Mouse (Mus musculus) adrenal gland, postnatal 25 days (tissue): ENCODE results near the gene Angptl4. TPM values are rescaled to one million over a fixed set of nuclear protein-coding genes. Genes with fewer than 3 reads are reported as not detected.
"Not testable (repeated sequence)": the region's sequence is repeated elsewhere in the genome, so short reads cannot be mapped to it uniquely, and the experiment has no call there.

Experiments
- DNase-seq: peaks from one replicate; pipeline ENCODE4 v3.0.0; 2021; ENCODE audit warnings: mixed read lengths
- total RNA-seq: library from RNA; stranded (reverse); gene quantifications from 2 replicates; pipeline ENCODE4 v1.2.3, GENCODE M21; 2021

The Angptl4 gene
- total RNA-seq, 1 experiment from 2014 or later = 50.0 TPM

- DNase-seq = peak; percentile 21
These were observed 25.4 kb downstream of the Angptl4 start for GRCm38 (mm10) chr17:33756108-33756790.

DNA sequence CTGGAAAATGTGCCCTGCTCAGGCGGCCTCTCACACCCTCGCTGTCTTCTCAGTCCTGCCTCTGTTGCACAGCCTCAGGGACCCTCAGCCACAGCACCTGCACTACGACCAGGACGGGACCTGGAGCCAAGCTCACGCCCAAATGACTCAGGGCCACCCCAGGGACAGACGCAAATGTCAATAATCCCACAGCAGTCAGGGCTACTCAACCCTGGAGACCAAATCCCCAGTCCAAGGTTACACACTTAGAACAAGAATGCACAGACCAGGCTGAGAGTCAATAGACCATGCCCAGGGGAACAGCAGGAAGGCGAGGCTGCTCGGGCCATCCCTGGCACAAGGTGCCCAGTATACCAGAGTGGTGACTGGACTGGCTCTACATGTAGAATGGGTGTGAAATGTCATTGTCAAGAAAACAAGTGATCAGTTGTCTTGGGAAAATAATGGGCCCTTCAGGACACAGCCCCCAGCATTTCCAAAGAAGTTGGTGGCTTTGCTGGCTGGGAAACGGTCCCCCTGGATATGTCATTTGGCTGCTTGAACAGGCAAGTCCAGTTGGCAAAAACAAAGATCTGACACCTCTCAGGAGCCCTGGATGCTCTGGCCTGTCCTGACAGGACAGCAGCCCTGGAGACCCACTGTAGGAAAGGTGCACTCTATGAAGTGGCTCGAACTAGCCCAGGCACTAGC, 26.1 kb downstream of the Angptl4 start:
- peak; percentile 62 for DNase-seq

DNA sequence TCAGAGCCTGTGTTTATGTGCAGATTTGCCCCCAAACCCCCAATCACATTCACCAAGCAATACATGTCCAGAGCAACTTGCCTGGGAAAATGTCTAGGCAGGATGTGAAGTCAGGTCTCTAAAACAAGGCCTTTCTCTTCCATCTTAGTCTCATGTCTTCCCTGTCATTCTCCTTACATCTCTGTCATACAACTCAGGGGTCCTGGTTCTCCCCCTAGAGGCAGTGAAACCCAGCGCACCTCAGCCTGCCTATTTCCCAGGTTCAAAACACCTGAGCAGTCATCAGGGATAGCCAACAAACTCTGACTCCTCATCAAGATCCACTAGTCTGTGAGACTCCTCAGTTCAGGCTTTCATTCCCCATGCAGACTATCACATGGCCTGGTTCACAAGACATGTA, 27.0 kb downstream of the Angptl4 start:
- DNase-seq = no peak

DNA sequence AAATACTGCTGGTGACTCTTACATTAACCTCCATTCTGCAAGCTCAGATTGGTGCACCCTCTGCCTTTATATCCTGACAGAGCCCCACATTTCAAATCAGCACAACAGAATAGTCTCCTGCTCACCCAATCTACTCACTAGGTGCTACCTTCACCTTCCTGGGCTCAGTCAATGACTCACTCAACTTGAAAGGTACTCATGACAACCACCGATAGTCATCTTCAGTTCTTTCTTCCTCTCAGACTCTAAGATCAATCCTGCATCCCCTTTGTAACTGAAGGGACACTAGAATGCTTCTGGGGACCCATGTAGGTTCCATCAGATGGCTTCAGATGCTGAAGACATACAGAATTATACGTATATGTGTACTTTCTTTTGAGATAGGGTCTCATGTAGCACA, 29.3 kb downstream of the Angptl4 start:
- DNase-seq = no peak

DNA sequence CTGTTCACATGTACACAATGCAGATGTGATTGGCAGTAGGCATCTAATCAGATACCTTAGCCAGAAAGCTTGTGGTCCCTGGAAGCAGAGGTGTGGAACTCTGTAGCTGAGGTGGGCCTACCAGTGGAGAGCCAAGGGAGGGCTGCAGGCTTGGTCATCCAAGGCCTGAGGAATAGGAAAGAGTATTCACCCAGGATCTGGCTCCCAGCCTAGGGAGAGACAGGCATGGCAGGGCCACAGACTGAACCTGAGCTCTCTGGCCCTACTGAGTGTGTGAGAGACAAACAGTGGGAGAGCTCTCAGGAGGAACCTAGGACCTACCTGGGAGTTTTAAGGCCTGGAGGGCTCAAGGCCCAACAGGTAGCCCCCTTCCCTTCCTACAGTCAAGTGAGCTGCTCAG, 30.4 kb downstream of the Angptl4 start:
- no peak for DNase-seq

DNA sequence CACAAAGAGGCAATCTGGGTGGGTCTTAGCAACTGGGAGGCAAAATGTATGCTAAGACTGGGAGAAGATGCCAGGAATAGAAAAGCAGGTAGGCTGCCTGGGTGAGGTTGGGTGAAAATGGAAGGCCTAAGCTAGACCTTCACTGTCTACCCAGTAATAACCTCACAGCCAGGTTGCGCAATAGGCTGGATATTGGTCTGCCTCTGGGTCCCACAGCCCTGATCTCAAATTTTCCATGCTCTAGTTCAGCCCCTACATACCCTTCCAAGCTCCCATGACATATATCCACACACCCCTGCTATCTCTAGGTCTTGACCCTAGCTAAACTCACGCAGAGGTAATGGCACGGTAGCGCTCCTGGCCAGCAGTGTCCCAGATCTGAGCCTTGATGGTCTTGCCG, 32.2 kb downstream of the Angptl4 start:
- peak; percentile 24 for DNase-seq

- DNase-seq = peak; percentile 30
These were observed 35.6 kb downstream of the Angptl4 start for GRCm38 (mm10) chr17:33746011-33746410.

DNA sequence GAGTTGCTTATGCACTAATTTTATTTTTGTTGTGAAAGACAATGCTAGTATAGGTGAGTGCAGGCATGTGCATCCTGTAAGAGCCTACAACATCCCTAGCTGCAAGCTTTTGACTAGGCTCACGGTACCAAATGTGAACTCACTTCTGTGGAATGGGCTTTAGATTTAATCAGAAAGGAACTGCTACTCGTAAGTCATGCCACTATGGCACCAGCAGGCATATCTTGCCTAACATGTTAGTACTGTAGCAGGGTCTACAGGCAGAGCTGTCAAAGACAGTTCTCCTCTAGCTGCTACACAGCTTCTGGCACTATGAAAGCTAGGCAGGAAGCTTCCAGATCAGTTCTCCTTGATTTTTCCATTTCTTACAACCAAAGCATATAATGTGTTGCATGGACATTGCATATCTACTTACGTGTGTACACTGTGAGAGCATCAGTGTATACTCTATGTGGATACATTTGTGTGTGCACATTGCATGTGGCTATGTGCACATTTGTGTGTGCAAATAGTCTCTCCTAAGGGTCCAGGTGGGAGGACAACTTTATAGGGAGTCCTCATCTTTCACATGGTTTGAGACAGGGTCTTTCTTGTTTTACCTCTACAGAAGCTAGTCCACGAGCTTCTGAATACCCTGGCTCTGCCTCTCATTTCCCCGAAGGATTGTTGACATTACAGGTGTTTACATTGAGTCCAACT, 36.8 kb downstream of the Angptl4 start:
- DNase-seq = no peak

- no peak for DNase-seq
These were observed 39.2 kb downstream of the Angptl4 start for GRCm38 (mm10) chr17:33742420-33742819.

DNA sequence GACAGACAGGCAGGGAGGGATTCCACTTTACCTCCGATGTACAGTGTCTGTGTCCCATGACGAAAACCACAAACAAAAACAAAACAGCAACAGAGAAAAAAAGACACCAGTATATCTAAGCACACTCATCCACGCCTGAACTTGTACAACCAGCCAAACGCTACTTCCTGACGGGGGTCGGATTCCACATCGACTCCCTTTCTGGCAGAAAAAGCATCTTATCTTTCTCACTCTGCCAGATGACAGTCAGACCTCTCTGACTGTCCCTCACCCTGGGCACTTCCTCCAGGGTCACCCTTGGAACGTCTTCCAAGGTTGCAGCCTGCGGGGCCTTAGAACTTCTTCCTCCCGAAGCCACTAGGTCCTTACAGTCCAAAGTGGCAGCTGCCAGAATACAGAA, 48.1 kb downstream of the Angptl4 start:
- DNase-seq = not testable (repeated sequence)

DNA sequence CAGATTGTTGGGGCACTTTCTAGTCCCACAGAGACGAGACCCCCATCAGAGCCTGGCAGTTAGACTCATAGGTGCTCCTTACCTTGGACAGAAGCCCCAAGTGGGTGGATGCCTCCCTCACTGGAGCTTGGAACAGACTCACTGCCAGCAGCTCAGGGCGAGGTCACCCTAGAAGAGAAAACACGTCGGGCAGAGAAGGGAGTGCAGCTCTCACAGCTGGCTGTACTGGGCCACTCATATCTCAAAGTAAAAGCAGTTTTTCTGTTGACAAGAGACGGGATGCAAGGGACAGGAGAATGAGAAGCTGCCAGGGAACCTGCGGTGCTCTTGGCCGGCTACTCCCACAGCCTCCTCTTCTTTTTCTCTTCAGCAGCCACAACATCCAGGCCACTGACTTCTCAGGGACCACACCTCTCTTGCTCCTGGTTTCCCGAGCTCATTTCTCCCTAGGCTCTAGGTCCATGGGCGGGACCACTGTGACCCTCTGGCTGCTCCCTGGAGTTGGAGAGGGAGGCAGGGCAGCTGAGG, 49.0 kb downstream of the Angptl4 start:
- not testable (repeated sequence) for DNase-seq

DNA sequence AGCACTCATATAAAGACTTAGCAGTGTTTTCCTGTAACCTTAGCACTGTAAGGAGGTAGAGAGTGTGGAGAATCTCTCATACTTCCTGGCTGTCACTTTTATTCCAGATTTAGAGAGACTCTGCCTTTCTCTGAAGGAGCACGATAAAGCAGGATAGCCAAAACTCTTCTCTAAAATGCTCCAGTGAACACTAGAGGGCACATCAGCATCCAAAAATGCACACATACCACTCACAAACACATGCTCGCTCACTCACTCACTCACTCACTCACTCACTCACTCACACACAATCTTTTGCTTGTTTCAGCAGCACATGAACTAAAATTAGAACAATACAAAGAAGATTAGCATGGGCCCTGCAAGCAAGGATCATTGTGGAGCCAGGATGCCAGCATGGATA, 52.4 kb downstream of the Angptl4 start:
- DNase-seq = no peak

GRCm38 (mm10) chr17:33728396-33728795, 53.2 kb downstream of the Angptl4 start:
- DNase-seq = no peak

Other genes with a start within 250 kb of the Angptl4 start
- 1.7 and 3.8 TPM in 2 replicates for gene Myo1f, start 226.1 kb downstream of the Angptl4 start, total RNA-seq
- gene Zfp414, start 152.7 kb downstream of the Angptl4 start, total RNA-seq = 41.1 and 49.7 TPM in 2 replicates
- gene Pram1, start 143.8 kb downstream of the Angptl4 start, total RNA-seq = 0.67 and 0.97 TPM in 2 replicates
- 202 and 208 TPM in 2 replicates for gene Hnrnpm, start 95.0 kb downstream of the Angptl4 start, total RNA-seq
- 113 and 117 TPM in 2 replicates for gene March2, start 63.2 kb downstream of the Angptl4 start, total RNA-seq
- 236 and 280 TPM in 2 replicates for gene Rab11b, start 21.3 kb downstream of the Angptl4 start, total RNA-seq
- gene Kank3, start 28.7 kb upstream of the Angptl4 start, total RNA-seq = 82.9 and 109 TPM in 2 replicates
- 1,302 and 1,448 TPM in 2 replicates for gene Rps28, start 42.7 kb upstream of the Angptl4 start, total RNA-seq
- 475 and 496 TPM in 2 replicates for gene Ndufa7, start 42.7 kb upstream of the Angptl4 start, total RNA-seq
- gene Cd320, start 61.3 kb upstream of the Angptl4 start, total RNA-seq = 27.0 and 40.5 TPM in 2 replicates
- not detected in 2 replicates for gene Gm7029, start 92.0 kb upstream of the Angptl4 start, total RNA-seq
- 7.0 and 11.3 TPM in 2 replicates for gene Kifc1, start 108.8 kb upstream of the Angptl4 start, total RNA-seq
- not detected in 2 replicates for gene Platr17, start 123.3 kb upstream of the Angptl4 start, total RNA-seq
- 35.2 and 36.4 TPM in 2 replicates for gene Daxx, start 127.6 kb upstream of the Angptl4 start, total RNA-seq
- 101 and 166 TPM in 2 replicates for gene Tapbp, start 134.1 kb upstream of the Angptl4 start, total RNA-seq
- gene Zbtb22, start 134.1 kb upstream of the Angptl4 start, total RNA-seq = 27.4 and 38.8 TPM in 2 replicates
- gene Rgl2, start 147.7 kb upstream of the Angptl4 start, total RNA-seq = 68.9 and 72.7 TPM in 2 replicates
- gene Pfdn6, start 158.5 kb upstream of the Angptl4 start, total RNA-seq = 101 and 102 TPM in 2 replicates
- 38.7 and 40.4 TPM in 2 replicates for gene Wdr46, start 158.8 kb upstream of the Angptl4 start, total RNA-seq
- gene B3galt4, start 169.7 kb upstream of the Angptl4 start, total RNA-seq = 8.5 and 8.9 TPM in 2 replicates
- gene Vps52, start 174.0 kb upstream of the Angptl4 start, total RNA-seq = 57.4 and 70.0 TPM in 2 replicates
- 630 and 736 TPM in 2 replicates for gene Rps18, start 174.2 kb upstream of the Angptl4 start, total RNA-seq
- 321 and 327 TPM in 2 replicates for gene H2-K1, start 218.5 kb upstream of the Angptl4 start, total RNA-seq
- 50.8 and 66.2 TPM in 2 replicates for gene Ring1, start 242.8 kb upstream of the Angptl4 start, total RNA-seq
- gene H2-Ke6, start 246.2 kb upstream of the Angptl4 start, total RNA-seq = 239 TPM in 2 replicates
- 149 and 162 TPM in 2 replicates for gene Slc39a7, start 249.9 kb upstream of the Angptl4 start, total RNA-seq
- gene Rxrb, start 250.0 kb upstream of the Angptl4 start, total RNA-seq = 66.8 and 71.0 TPM in 2 replicates